Mouse (Mus musculus): ENCODE results near the gene Frmpd1. TPM values are rescaled to one million over a fixed set of nuclear protein-coding genes. Genes with fewer than 3 reads are reported as not detected.

Frmpd1 gene
- polyA plus RNA-seq, 1 experiment, result not detected

DNA sequence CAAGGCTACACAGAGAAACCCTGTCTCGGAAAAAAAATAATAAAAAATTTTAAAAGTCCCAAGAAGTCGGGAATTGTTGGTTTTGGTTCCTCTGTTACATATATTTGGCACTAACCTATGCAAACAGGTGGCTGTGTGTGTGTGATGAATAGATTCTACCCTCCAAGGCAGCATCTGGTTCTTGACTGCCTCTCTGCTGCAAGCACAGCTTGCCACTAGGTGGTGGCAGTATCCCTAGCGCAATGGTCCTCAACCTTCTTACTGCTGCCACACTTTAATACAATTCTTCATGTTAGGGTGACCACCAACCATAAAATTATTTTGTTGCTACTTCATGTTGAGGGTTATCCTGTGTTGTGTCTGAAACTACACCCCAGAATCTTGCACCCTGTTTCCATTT is 101.6 kb downstream of the Frmpd1 start:
- TF ChIP-seq CTCF (IDR thresholded peaks at IDR 0.05; ENCODE audit: insufficient read depth, low read depth, low read length) (no peak), POLR2A (IDR thresholded peaks at IDR 0.05; ENCODE audit: insufficient read depth, low read depth, low read length) (no peak)
- Histone ChIP-seq H3K4me3 (ENCODE audit: insufficient read depth, low read depth, low read length) (no peak overlapping the region), H3K4me1 (ENCODE audit: control insufficient read depth, insufficient read depth, low read length) (no peaks in the 10 kb centered on the region), H3K27ac (ENCODE audit: insufficient read depth, low read depth, low read length) (no peak overlapping the region)
- 48% methylated on average over 3 of the region's 3 CpGs for WGBS

DNA sequence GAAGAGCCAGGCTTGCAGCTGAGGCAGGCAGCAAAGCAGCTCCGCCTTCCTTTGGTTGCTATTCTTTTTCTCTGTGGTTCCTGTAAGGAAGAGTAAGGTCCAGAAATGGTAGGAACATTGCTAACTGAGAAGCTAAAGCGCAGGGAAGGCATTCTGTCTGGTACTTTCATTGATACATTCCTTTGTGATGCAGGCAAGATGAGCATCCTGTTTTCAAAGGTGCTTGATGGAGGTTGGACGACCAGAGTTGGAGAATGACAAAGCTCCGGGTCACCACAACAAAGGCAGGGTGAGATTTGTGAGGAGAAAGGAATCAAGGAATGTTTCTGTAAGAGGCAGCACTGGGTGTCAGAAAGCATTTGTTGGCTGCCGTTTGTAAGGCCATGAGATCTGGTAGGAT is 103.2 kb downstream of the Frmpd1 start:
- 81% methylated on average over 5 of the region's 5 CpGs for WGBS
- Histone ChIP-seq H3K27ac (ENCODE audit: insufficient read depth, low read depth, low read length) (no peak overlapping the region), H3K4me3 (ENCODE audit: insufficient read depth, low read depth, low read length) (no peak overlapping the region)

GRCm38 (mm10) chr4:45296662-45297564 is 112.2 kb downstream of the Frmpd1 start, which contains the start of gene Trmt10b:
Gene Trmt10b, plus strand, starts transcription at chr4:45297127.
- H3K27ac ChIP-seq (ENCODE audit: insufficient read depth, low read depth, low read length), result no peak within 1 kb of the TSS
- TF ChIP-seq POLR2A (IDR thresholded peaks at IDR 0.05; ENCODE audit: insufficient read depth, low read depth, low read length) (no peak; the same call in 1 of the 2 replicates), CTCF (IDR thresholded peaks at IDR 0.05; ENCODE audit: insufficient read depth, low read depth, low read length) (no peak)
- peaks cover 2% of the 10 kb centered on the region; the same call in 1 of the 2 replicates for H3K4me1 ChIP-seq (ENCODE audit: control insufficient read depth, insufficient read depth, low read length)
- peak within 1 kb of the TSS; percentile 71 for H3K4me3 ChIP-seq (ENCODE audit: insufficient read depth, low read depth, low read length)
- WGBS, result 15% methylated on average over 27 of the region's 27 CpGs

More for the DNA sequence above, 103.2 kb downstream of the Frmpd1 start:
- no peak for TF ChIP-seq CTCF (IDR thresholded peaks at IDR 0.05; ENCODE audit: insufficient read depth, low read depth, low read length)
- TF ChIP-seq POLR2A (IDR thresholded peaks at IDR 0.05; ENCODE audit: insufficient read depth, low read depth, low read length), result no peak
- H3K4me1 ChIP-seq (ENCODE audit: control insufficient read depth, insufficient read depth, low read length), result no peaks in the 10 kb centered on the region

GRCm38 (mm10) chr4:45305536-45305935 is 120.9 kb downstream of the Frmpd1 start:
- Histone ChIP-seq H3K4me3 (ENCODE audit: insufficient read depth, low read depth, low read length) (no peak overlapping the region), H3K4me1 (ENCODE audit: control insufficient read depth, insufficient read depth, low read length) (no peaks in the 10 kb centered on the region), H3K27ac (ENCODE audit: insufficient read depth, low read depth, low read length) (no peak overlapping the region)
- TF ChIP-seq CTCF (IDR thresholded peaks at IDR 0.05; ENCODE audit: insufficient read depth, low read depth, low read length) (no peak), POLR2A (IDR thresholded peaks at IDR 0.05; ENCODE audit: insufficient read depth, low read depth, low read length) (no peak)
- WGBS, result 97% methylated on average over 14 of the region's 14 CpGs

GRCm38 (mm10) chr4:45308046-45308445 is 123.4 kb downstream of the Frmpd1 start:
- 28% methylated on average over 11 of the region's 11 CpGs for WGBS
- TF ChIP-seq CTCF (IDR thresholded peaks at IDR 0.05; ENCODE audit: insufficient read depth, low read depth, low read length) (peak; percentile 13; the same call in 1 of the 2 replicates), POLR2A (IDR thresholded peaks at IDR 0.05; ENCODE audit: insufficient read depth, low read depth, low read length) (no peak)
- H3K4me1 ChIP-seq (ENCODE audit: control insufficient read depth, insufficient read depth, low read length), result no peaks in the 10 kb centered on the region
- H3K27ac ChIP-seq (ENCODE audit: insufficient read depth, low read depth, low read length), result no peak overlapping the region
- no peak overlapping the region for H3K4me3 ChIP-seq (ENCODE audit: insufficient read depth, low read depth, low read length)

DNA sequence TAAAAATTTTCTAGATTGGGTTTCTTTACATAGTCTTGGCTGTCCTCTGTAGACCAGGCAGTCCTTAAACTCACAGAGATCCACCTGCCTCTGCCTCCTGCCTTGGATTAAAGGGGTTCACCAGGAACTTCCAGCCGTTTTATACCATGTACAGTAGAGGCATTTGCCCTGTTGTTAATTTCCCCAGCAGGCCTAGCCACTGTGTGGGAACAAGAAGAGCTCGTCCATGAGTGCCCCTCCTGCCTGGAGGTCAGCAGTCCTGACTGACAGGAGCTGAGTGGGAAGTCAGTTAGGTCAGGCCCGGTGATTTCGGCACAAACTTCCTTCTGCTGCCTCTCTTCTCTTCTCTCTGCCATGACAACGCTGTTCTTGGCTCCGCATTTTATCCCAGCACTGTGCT is 123.9 kb downstream of the Frmpd1 start:
- Histone ChIP-seq H3K4me3 (ENCODE audit: insufficient read depth, low read depth, low read length) (no peak overlapping the region), H3K4me1 (ENCODE audit: control insufficient read depth, insufficient read depth, low read length) (no peaks in the 10 kb centered on the region), H3K27ac (ENCODE audit: insufficient read depth, low read depth, low read length) (no peak overlapping the region)
- no peak for TF ChIP-seq POLR2A (IDR thresholded peaks at IDR 0.05; ENCODE audit: insufficient read depth, low read depth, low read length)
- TF ChIP-seq CTCF (IDR thresholded peaks at IDR 0.05; ENCODE audit: insufficient read depth, low read depth, low read length), result no peak
- WGBS, result 86% methylated on average over 6 of the region's 6 CpGs

GRCm38 (mm10) chr4:45311056-45311455 is 126.4 kb downstream of the Frmpd1 start:
- no peak for TF ChIP-seq CTCF (IDR thresholded peaks at IDR 0.05; ENCODE audit: insufficient read depth, low read depth, low read length)
- TF ChIP-seq POLR2A (IDR thresholded peaks at IDR 0.05; ENCODE audit: insufficient read depth, low read depth, low read length), result no peak
- no peaks in the 10 kb centered on the region for H3K4me1 ChIP-seq (ENCODE audit: control insufficient read depth, insufficient read depth, low read length)
- no peak overlapping the region for H3K4me3 ChIP-seq (ENCODE audit: insufficient read depth, low read depth, low read length)
- 95% methylated on average over 2 of the region's 2 CpGs for WGBS
- no peak overlapping the region for H3K27ac ChIP-seq (ENCODE audit: insufficient read depth, low read depth, low read length)

- Histone ChIP-seq H3K4me1 (ENCODE audit: control insufficient read depth, insufficient read depth, low read length) (peaks cover 4% of the 10 kb centered on the region; the same call in 1 of the 2 replicates), H3K27ac (ENCODE audit: insufficient read depth, low read depth, low read length) (peak overlapping the region; percentile 13; the same call in 1 of the 2 replicates), H3K4me3 (ENCODE audit: insufficient read depth, low read depth, low read length) (peak overlapping the region; percentile 64)
- WGBS, result under 1% methylated on average over 56 of the region's 56 CpGs
- TF ChIP-seq CTCF (IDR thresholded peaks at IDR 0.05; ENCODE audit: insufficient read depth, low read depth, low read length) (no peak), POLR2A (IDR thresholded peaks at IDR 0.05; ENCODE audit: insufficient read depth, low read depth, low read length) (peak; percentile 57)
Observed at GRCm38 (mm10) chr4:45320159-45320816, 135.6 kb downstream of the Frmpd1 start.

GRCm38 (mm10) chr4:45331139-45331538 is 146.5 kb downstream of the Frmpd1 start:
- TF ChIP-seq POLR2A (IDR thresholded peaks at IDR 0.05; ENCODE audit: insufficient read depth, low read depth, low read length), result no peak
- TF ChIP-seq CTCF (IDR thresholded peaks at IDR 0.05; ENCODE audit: insufficient read depth, low read depth, low read length), result no peak
- 50% methylated on average over 7 of the region's 7 CpGs for WGBS

More at GRCm38 (mm10) chr4:45331139-45331538, 146.5 kb downstream of the Frmpd1 start:
- no peaks in the 10 kb centered on the region for H3K4me1 ChIP-seq (ENCODE audit: control insufficient read depth, insufficient read depth, low read length)
- no peak overlapping the region for H3K27ac ChIP-seq (ENCODE audit: insufficient read depth, low read depth, low read length)
- no peak overlapping the region for H3K4me3 ChIP-seq (ENCODE audit: insufficient read depth, low read depth, low read length)

Data from olfactory bulb, adult 2 months (tissue).